Mouse (Mus musculus) liver, embryonic 16.5 days (tissue): ENCODE results near the gene Pdyn. TPM values are rescaled to one million over a fixed set of nuclear protein-coding genes. Genes with fewer than 3 reads are reported as not detected.

Source experiments
- polyA plus RNA-seq: library from polyadenylated mRNA; unstranded; fragments of >200 nt; fragmentation: Nextera tagmentation; extraction: Ambion mirVana; gene quantifications from 2 replicates; pipeline ENCODE4 v1.2.1, GENCODE M21; 2015

Gene Pdyn
- polyA plus RNA-seq, 1 experiment from 2014 or later = not detected

Other genes starting within 250 kb of the Pdyn start
- 0.05 TPM in 1 of 2 replicates, not detected in the other for gene F830045P16Rik, start 163.2 kb downstream of the Pdyn start, polyA plus RNA-seq
- gene Sirpa, start 107.0 kb downstream of the Pdyn start, polyA plus RNA-seq = 24.7 and 27.8 TPM in 2 replicates
- gene Stk35, start 100.7 kb upstream of the Pdyn start, polyA plus RNA-seq = 3.1 TPM in 2 replicates